Mouse (Mus musculus) lung, adult 2 months (tissue): ENCODE measurements around the gene Crim1. TPM values are rescaled to one million over a fixed set of nuclear protein-coding genes. Genes with fewer than 3 reads are reported as not detected.
"Not testable (repeated sequence)": the region's sequence is repeated elsewhere in the genome, so short reads cannot be mapped to it uniquely, and the experiment has no call there.

Experiments used
- DNase-seq: peaks from one replicate; pipeline ENCODE4 v3.0.0; 2022
- H3K4me1 ChIP-seq: fragments of 200-500 bp; 2 replicates; pipeline ENCODE4 v1.6.1; 2011; ENCODE audit warnings: low read length; ENCODE audit not compliant: control insufficient read depth, insufficient read depth
- H3K4me3 ChIP-seq: fragments of 200-500 bp; replicated peaks from 2 replicates; pipeline ENCODE3; 2011; ENCODE audit warnings: low read depth, mild to moderate bottlenecking, control low read depth, low read length; ENCODE audit errors: extremely low read depth
- CTCF ChIP-seq: fragments of 200-500 bp; IDR thresholded peaks from 2 replicates; pipeline ENCODE4 v1.5.1; 2011; ENCODE audit warnings: mild to moderate bottlenecking, low read length, control low read depth; ENCODE audit not compliant: insufficient read depth
- POLR2A ChIP-seq: fragments of 200-500 bp; IDR thresholded peaks from 2 replicates; pipeline ENCODE4 v1.6.1; 2011; ENCODE audit warnings: low read depth, mild to moderate bottlenecking, control low read depth, low read length, borderline replicate concordance; ENCODE audit errors: extremely low read depth
- WGBS: fragments of 180-500 bp; shearing (Covaris S2); methylation state at CpG from one replicate; pipeline ENCODE4 v1.1.7; 2018; 5-methylcytosine and 5-hydroxymethylcytosine counted together
- polyA plus RNA-seq: library from polyadenylated mRNA; depleted of rRNA; stranded (reverse); fragments of >200 nt; gene quantifications from 2 replicates; pipeline ENCODE4 v1.2.3, GENCODE M21; 2012

The Crim1 gene
- polyA plus RNA-seq, 1 experiment: 119 TPM

GRCm38 (mm10) chr17:78245444-78245843 lies 45.4 kb downstream of the Crim1 start:
- no peak for DNase-seq
- TF ChIP-seq POLR2A: no peak
- TF ChIP-seq CTCF: no peak
- 28% methylated on average over 4 of the region's 4 CpGs for WGBS
- Histone ChIP-seq H3K4me1 (peaks cover 38% of the 10 kb centered on the region), H3K4me3 (no peak overlapping the region)

GRCm38 (mm10) chr17:78246634-78247383 lies 46.8 kb downstream of the Crim1 start:
- Histone ChIP-seq H3K4me1 (peaks cover 38% of the 10 kb centered on the region), H3K4me3 (no peak overlapping the region)
- WGBS: 61% methylated on average over 11 of the region's 11 CpGs
- DNase-seq: no peak
- TF ChIP-seq CTCF: no peak
- TF ChIP-seq POLR2A: no peak

GRCm38 (mm10) chr17:78248197-78248596 lies 48.1 kb downstream of the Crim1 start:
- WGBS: 37% methylated on average over 5 of the region's 5 CpGs
- TF ChIP-seq POLR2A (no peak), CTCF (no peak)
- Histone ChIP-seq H3K4me1 (peaks cover 34% of the 10 kb centered on the region), H3K4me3 (no peak overlapping the region)
- no peak for DNase-seq

GRCm38 (mm10) chr17:78248943-78249342 lies 48.9 kb downstream of the Crim1 start:
- no peak for DNase-seq
- Histone ChIP-seq H3K4me3 (no peak overlapping the region), H3K4me1 (peaks cover 34% of the 10 kb centered on the region)
- 27% methylated on average over 3 of the region's 3 CpGs for WGBS
- no peak for TF ChIP-seq CTCF
- no peak for TF ChIP-seq POLR2A

- no peak for DNase-seq
- WGBS: 50% methylated on average over 14 of the region's 14 CpGs
- Histone ChIP-seq H3K4me1 (peaks cover 28% of the 10 kb centered on the region), H3K4me3 (no peak overlapping the region)
- TF ChIP-seq POLR2A (no peak), CTCF (no peak)
These were observed 50.3 kb downstream of the Crim1 start for GRCm38 (mm10) chr17:78250149-78250938.

- not testable (repeated sequence) for DNase-seq
- H3K4me1 ChIP-seq: peaks cover 13% of the 10 kb centered on the region
- WGBS: 93% methylated on average over 2 of the region's 2 CpGs
These were observed 53.5 kb downstream of the Crim1 start for GRCm38 (mm10) chr17:78253587-78253986.

GRCm38 (mm10) chr17:78254256-78254655 lies 54.2 kb downstream of the Crim1 start:
- TF ChIP-seq POLR2A (no peak), CTCF (no peak)
- Histone ChIP-seq H3K4me3 (no peak overlapping the region), H3K4me1 (peaks cover 8% of the 10 kb centered on the region)
- WGBS: 56% methylated on average over 8 of the region's 8 CpGs
- no peak for DNase-seq

More at GRCm38 (mm10) chr17:78253587-78253986, 53.5 kb downstream of the Crim1 start:
- not testable (repeated sequence) for H3K4me3 ChIP-seq

- WGBS: 91% methylated on average over 9 of the region's 9 CpGs
- TF ChIP-seq CTCF (no peak), POLR2A (no peak)
- Histone ChIP-seq H3K4me3 (no peak overlapping the region), H3K4me1 (peaks cover 2% of the 10 kb centered on the region; the same call in 1 of the 2 replicates)
- DNase-seq: no peak
These were observed 55.7 kb downstream of the Crim1 start for GRCm38 (mm10) chr17:78255711-78256110.

- H3K4me1 ChIP-seq: no peaks in the 10 kb centered on the region; the same call in none of the 2 replicates
- 75% methylated on average over 8 of the region's 8 CpGs for WGBS
- H3K4me3 ChIP-seq: no peak overlapping the region
- TF ChIP-seq POLR2A (no peak), CTCF (no peak)
- DNase-seq: no peak
These were observed 56.5 kb downstream of the Crim1 start for GRCm38 (mm10) chr17:78256534-78256933.
